Mouse (Mus musculus): ENCODE results near the gene Terb1. TPM values are rescaled to one million over a fixed set of nuclear protein-coding genes. Genes with fewer than 3 reads are reported as not detected.

Terb1 gene
- polyA plus RNA-seq, 1 experiment from 2014 or later: 0.21 TPM

DNA sequence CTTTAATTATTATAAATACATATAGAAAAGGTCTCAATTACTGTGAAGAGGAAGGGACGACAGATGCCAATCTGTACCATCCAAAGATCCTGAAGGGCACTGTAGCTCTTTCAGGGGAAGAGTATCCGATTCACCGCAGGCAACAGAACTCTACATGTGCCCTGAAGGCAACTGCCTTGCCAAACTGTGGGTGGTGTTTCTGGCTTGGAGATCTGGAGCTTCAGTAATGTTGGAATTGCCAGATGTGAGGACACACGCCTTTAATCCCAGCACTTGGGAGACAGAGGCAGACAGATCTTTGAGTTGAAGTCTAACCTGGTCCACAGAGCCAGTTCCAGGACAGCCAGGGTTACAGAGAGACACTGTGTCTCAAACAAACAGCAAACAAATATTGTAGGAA is 29.2 kb upstream of the Terb1 start:
- WGBS: 84% methylated on average over 4 of the region's 4 CpGs
- H3K4me2 ChIP-seq (ENCODE audit: low read depth, low read length): no peak overlapping the region
- H3K4me3 ChIP-seq (ENCODE audit: low read length): no peak overlapping the region
- no peak overlapping the region for H3K9ac ChIP-seq (ENCODE audit: low read depth, low read length)
- no peak for ATAC-seq
- no peak overlapping the region for H3K27ac ChIP-seq (ENCODE audit: low read length)
- no peaks in the 10 kb centered on the region for H3K9me3 ChIP-seq (ENCODE audit: control insufficient read depth, low read length)
- no peaks in the 10 kb centered on the region for H3K36me3 ChIP-seq (ENCODE audit: control insufficient read depth, insufficient read depth, low read length)
- peaks cover 48% of the 10 kb centered on the region for H3K27me3 ChIP-seq (replicated peaks; ENCODE audit: control insufficient read depth, insufficient read depth, low read length)
- H3K4me1 ChIP-seq (ENCODE audit: control insufficient read depth, insufficient read depth, low read length): peaks cover 19% of the 10 kb centered on the region

- Histone ChIP-seq H3K36me3 (ENCODE audit: control insufficient read depth, insufficient read depth, low read length) (no peaks in the 10 kb centered on the region), H3K4me3 (ENCODE audit: low read length) (no peak overlapping the region), H3K9ac (ENCODE audit: low read depth, low read length) (no peak overlapping the region), H3K9me3 (ENCODE audit: control insufficient read depth, low read length) (no peaks in the 10 kb centered on the region), H3K27ac (ENCODE audit: low read length) (no peak overlapping the region), H3K4me2 (ENCODE audit: low read depth, low read length) (no peak overlapping the region), H3K27me3 (replicated peaks; ENCODE audit: control insufficient read depth, insufficient read depth, low read length) (peaks cover 23% of the 10 kb centered on the region), H3K4me1 (ENCODE audit: control insufficient read depth, insufficient read depth, low read length) (peaks cover 20% of the 10 kb centered on the region)
- no peak for ATAC-seq
- 82% methylated on average over 4 of the region's 4 CpGs for WGBS
Measured at GRCm38 (mm10) chr8:104536028-104536427, 26.3 kb upstream of the Terb1 start.

DNA sequence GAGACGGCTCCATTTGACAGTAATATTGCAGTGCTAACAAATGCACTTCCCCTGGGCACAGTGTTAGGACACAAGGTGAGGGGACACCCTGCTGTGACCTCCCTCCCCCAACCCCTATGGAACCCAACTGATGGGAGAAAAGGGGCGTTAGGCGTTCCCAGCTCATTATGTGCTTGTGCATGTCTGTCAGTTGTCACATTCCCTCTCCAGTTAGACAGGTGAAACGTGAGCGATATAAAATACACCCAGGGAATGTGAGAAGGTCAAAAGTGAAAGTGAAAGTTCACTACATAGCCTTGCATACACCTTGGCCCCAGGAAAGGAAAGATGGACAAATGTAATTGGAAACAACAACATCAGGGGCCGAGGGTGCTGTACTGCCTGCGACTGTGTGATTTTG is 25.7 kb upstream of the Terb1 start:
- H3K4me1 ChIP-seq (ENCODE audit: control insufficient read depth, insufficient read depth, low read length): peaks cover 16% of the 10 kb centered on the region
- H3K4me2 ChIP-seq (ENCODE audit: low read depth, low read length): peak overlapping the region; percentile 59
- H3K27ac ChIP-seq (ENCODE audit: low read length): no peak overlapping the region
- H3K36me3 ChIP-seq (ENCODE audit: control insufficient read depth, insufficient read depth, low read length): no peaks in the 10 kb centered on the region
- H3K4me3 ChIP-seq (ENCODE audit: low read length): peak overlapping the region; percentile 96
- ATAC-seq: no peak
- H3K9ac ChIP-seq (ENCODE audit: low read depth, low read length): 0 out of 2 replicates have a peak overlapping the region, but pooled peaks have one; percentile 95
- no peaks in the 10 kb centered on the region for H3K9me3 ChIP-seq (ENCODE audit: control insufficient read depth, low read length)
- peaks cover 16% of the 10 kb centered on the region for H3K27me3 ChIP-seq (replicated peaks; ENCODE audit: control insufficient read depth, insufficient read depth, low read length)
- WGBS: 29% methylated on average over 7 of the region's 7 CpGs

DNA sequence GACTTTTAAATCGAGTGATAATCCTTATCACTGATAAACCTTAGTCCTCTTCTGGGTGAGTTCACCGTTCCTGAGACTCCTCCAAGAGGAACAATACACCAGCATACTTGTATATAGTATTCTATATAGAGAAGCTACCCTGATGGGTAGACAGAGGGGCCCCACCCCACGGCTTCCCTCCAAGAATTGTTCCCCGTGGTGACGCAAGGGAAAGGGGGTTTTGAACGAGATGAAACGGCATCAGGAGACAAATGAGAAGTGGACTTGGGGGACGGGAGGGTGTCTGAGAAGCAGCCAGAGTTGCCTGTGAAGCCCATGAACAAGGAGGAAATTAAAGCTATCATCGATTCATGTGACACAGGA is 25.1 kb upstream of the Terb1 start:
- Histone ChIP-seq H3K4me3 (ENCODE audit: low read length) (peak overlapping the region; percentile 96), H3K9me3 (ENCODE audit: control insufficient read depth, low read length) (no peaks in the 10 kb centered on the region), H3K4me2 (ENCODE audit: low read depth, low read length) (peak overlapping the region; percentile 59), H3K4me1 (ENCODE audit: control insufficient read depth, insufficient read depth, low read length) (peaks cover 16% of the 10 kb centered on the region), H3K9ac (ENCODE audit: low read depth, low read length) (peak overlapping the region; percentile 95), H3K27me3 (replicated peaks; ENCODE audit: control insufficient read depth, insufficient read depth, low read length) (peaks cover 10% of the 10 kb centered on the region), H3K36me3 (ENCODE audit: control insufficient read depth, insufficient read depth, low read length) (peaks cover 2% of the 10 kb centered on the region; the same call in 1 of the 2 replicates), H3K27ac (ENCODE audit: low read length) (no peak overlapping the region)
- WGBS: 11% methylated on average over 9 of the region's 9 CpGs
- peak; percentile 67 for ATAC-seq

GRCm38 (mm10) chr8:104533971-104534778 is 24.5 kb upstream of the Terb1 start, which contains the start of the genes Nae1 and Car7:
Gene Nae1 (minus strand): TSS chr8:104534637.
Gene Car7 (plus strand): TSS chr8:104534689.
- peak; percentile 98 for ATAC-seq
- WGBS: under 1% methylated on average over 70 of the region's 70 CpGs

GRCm38 (mm10) chr8:104533551-104533950 is 23.8 kb upstream of the Terb1 start:
- H3K27ac ChIP-seq (ENCODE audit: low read length): 0 out of 2 replicates have a peak overlapping the region, but pooled peaks have one; percentile 87
- H3K27me3 ChIP-seq (replicated peaks; ENCODE audit: control insufficient read depth, insufficient read depth, low read length): no peaks in the 10 kb centered on the region
- peaks cover 3% of the 10 kb centered on the region; the same call in 1 of the 2 replicates for H3K36me3 ChIP-seq (ENCODE audit: control insufficient read depth, insufficient read depth, low read length)
- 16% methylated on average over 7 of the region's 7 CpGs for WGBS
- H3K4me3 ChIP-seq (ENCODE audit: low read length): peak overlapping the region; percentile 96
- no peaks in the 10 kb centered on the region for H3K9me3 ChIP-seq (ENCODE audit: control insufficient read depth, low read length)
- H3K4me1 ChIP-seq (ENCODE audit: control insufficient read depth, insufficient read depth, low read length): peaks cover 16% of the 10 kb centered on the region
- H3K9ac ChIP-seq (ENCODE audit: low read depth, low read length): peak overlapping the region; percentile 95
- peak overlapping the region; percentile 51 for H3K4me2 ChIP-seq (ENCODE audit: low read depth, low read length)
- peak; percentile 11; the same call in 1 of the 2 replicates for ATAC-seq

More at GRCm38 (mm10) chr8:104533971-104534778, 24.5 kb upstream of the Terb1 start, which contains the start of the genes Nae1 and Car7:
- Histone ChIP-seq H3K9me3 (ENCODE audit: control insufficient read depth, low read length) (no peaks in the 10 kb centered on the region), H3K4me3 (ENCODE audit: low read length) (peak within 1 kb of the TSS; percentile 96), H3K27me3 (replicated peaks; ENCODE audit: control insufficient read depth, insufficient read depth, low read length) (peaks cover 4% of the 10 kb centered on the region; the same call in 1 of the 2 replicates), H3K4me2 (ENCODE audit: low read depth, low read length) (peak within 1 kb of the TSS; percentile 59), H3K9ac (ENCODE audit: low read depth, low read length) (peak within 1 kb of the TSS; percentile 95), H3K27ac (ENCODE audit: low read length) (peak within 1 kb of the TSS; percentile 87), H3K4me1 (ENCODE audit: control insufficient read depth, insufficient read depth, low read length) (peaks cover 16% of the 10 kb centered on the region), H3K36me3 (ENCODE audit: control insufficient read depth, insufficient read depth, low read length) (peaks cover 3% of the 10 kb centered on the region; the same call in 1 of the 2 replicates)

GRCm38 (mm10) chr8:104529671-104530070 is 20.0 kb upstream of the Terb1 start:
- WGBS: 95% methylated on average over 6 of the region's 6 CpGs
- Histone ChIP-seq H3K9ac (ENCODE audit: low read depth, low read length) (no peak overlapping the region), H3K36me3 (ENCODE audit: control insufficient read depth, insufficient read depth, low read length) (peaks cover 3% of the 10 kb centered on the region; the same call in 1 of the 2 replicates), H3K27me3 (replicated peaks; ENCODE audit: control insufficient read depth, insufficient read depth, low read length) (no peaks in the 10 kb centered on the region), H3K4me1 (ENCODE audit: control insufficient read depth, insufficient read depth, low read length) (peaks cover 6% of the 10 kb centered on the region), H3K9me3 (ENCODE audit: control insufficient read depth, low read length) (no peaks in the 10 kb centered on the region), H3K27ac (ENCODE audit: low read length) (no peak overlapping the region), H3K4me3 (ENCODE audit: low read length) (no peak overlapping the region), H3K4me2 (ENCODE audit: low read depth, low read length) (no peak overlapping the region)
- no peak for ATAC-seq

- H3K27me3 ChIP-seq (replicated peaks; ENCODE audit: control insufficient read depth, insufficient read depth, low read length): no peaks in the 10 kb centered on the region
- H3K4me1 ChIP-seq (ENCODE audit: control insufficient read depth, insufficient read depth, low read length): no peaks in the 10 kb centered on the region
- H3K4me2 ChIP-seq (ENCODE audit: low read depth, low read length): no peak overlapping the region
- ATAC-seq: no peak
- no peak overlapping the region for H3K27ac ChIP-seq (ENCODE audit: low read length)
- H3K36me3 ChIP-seq (ENCODE audit: control insufficient read depth, insufficient read depth, low read length): 0 out of 2 replicates have a peak, but pooled peaks cover 7% of the 10 kb centered on the region
- no peak overlapping the region for H3K9ac ChIP-seq (ENCODE audit: low read depth, low read length)
- no peak overlapping the region for H3K4me3 ChIP-seq (ENCODE audit: low read length)
- H3K9me3 ChIP-seq (ENCODE audit: control insufficient read depth, low read length): no peaks in the 10 kb centered on the region
- WGBS: 80% methylated on average over 5 of the region's 5 CpGs
Measured at GRCm38 (mm10) chr8:104517872-104518271, 8.2 kb upstream of the Terb1 start.

- Histone ChIP-seq H3K9me3 (ENCODE audit: control insufficient read depth, low read length) (no peaks in the 10 kb centered on the region), H3K4me3 (ENCODE audit: low read length) (no peak overlapping the region), H3K4me2 (ENCODE audit: low read depth, low read length) (peak overlapping the region; percentile 96; the same call in 1 of the 2 replicates), H3K27ac (ENCODE audit: low read length) (no peak overlapping the region), H3K36me3 (ENCODE audit: control insufficient read depth, insufficient read depth, low read length) (0 out of 2 replicates have a peak, but pooled peaks cover 5% of the 10 kb centered on the region), H3K9ac (ENCODE audit: low read depth, low read length) (no peak overlapping the region; the same call in 1 of the 2 replicates), H3K4me1 (ENCODE audit: control insufficient read depth, insufficient read depth, low read length) (peaks cover 2% of the 10 kb centered on the region; the same call in 1 of the 2 replicates), H3K27me3 (replicated peaks; ENCODE audit: control insufficient read depth, insufficient read depth, low read length) (no peaks in the 10 kb centered on the region)
- 79% methylated on average over 3 of the region's 3 CpGs for WGBS
- ATAC-seq: peak; percentile 22; the same call in 1 of the 2 replicates
Measured at GRCm38 (mm10) chr8:104510134-104510533, 424 bp upstream of the Terb1 start.
